Mouse (Mus musculus): ENCODE measurements at regions not wholly inside any gene's neighbourhood (a gene's known extent, or its start where the extent isn't known, plus 50 kb on each side); places are given as distances from the start of the nearest gene placed in this dataset.

DNA sequence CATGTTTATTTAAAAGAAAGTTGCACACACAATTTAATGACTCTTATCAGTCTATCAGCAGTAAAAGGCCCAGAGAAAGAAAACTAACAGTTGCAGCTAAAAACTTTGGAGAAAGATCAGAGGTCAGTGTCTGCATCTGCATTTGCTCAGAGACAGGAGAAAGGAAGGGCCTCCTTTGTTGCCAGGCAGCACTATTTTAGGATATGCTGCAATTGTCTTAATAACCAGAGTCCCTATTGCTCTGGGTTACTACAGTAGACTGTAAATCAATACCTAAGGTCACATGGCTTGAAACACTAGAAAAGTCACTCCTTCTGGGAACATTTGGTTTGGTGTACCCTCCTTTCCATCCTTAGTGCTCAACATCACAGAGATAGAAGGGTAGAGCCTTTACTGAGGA, 175.7 kb downstream of the Hdgfl1 start:
- DNase-seq, result no peak
- Histone ChIP-seq H3K27ac (ENCODE audit: low read depth) (no peak overlapping the region), H3K4me2 (ENCODE audit: low read depth, low read length) (no peak overlapping the region), H3K27me3 (ENCODE audit: insufficient read depth, low read length) (no peaks in the 10 kb centered on the region), H3K9ac (replicated peaks) (no peak overlapping the region), H3K9me3 (ENCODE audit: low read length) (no peaks in the 10 kb centered on the region), H3K4me3 (ENCODE audit: low read depth, low read length) (no peak overlapping the region), H3K4me1 (ENCODE audit: insufficient read depth) (no peaks in the 10 kb centered on the region), H3K36me3 (replicated peaks; ENCODE audit: insufficient read depth, low read length) (no peaks in the 10 kb centered on the region)
- ATAC-seq, result no peak
- no peak for TF ChIP-seq EP300 (IDR thresholded peaks at IDR 0.05; ENCODE audit: low read depth)
- TF ChIP-seq CTCF (IDR thresholded peaks at IDR 0.05; ENCODE audit: low read depth), result no peak

DNA sequence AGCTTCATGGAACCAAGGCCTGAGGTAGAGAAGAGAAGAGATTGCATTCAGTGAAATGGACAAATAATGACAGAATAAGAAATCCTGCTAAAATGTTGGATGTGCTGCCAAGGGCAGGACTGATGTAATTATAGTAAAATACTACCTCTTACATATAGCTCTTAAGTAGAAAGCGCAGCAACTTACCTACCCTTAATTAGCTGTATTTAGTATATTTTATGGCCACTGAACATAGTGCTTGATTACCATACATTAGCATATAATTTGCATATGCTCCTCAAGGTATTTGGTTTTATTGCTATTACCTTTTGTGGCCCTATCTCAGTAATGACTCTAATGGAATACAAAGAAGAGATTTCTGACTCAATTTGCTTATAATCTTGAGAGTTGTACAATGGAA, 176.2 kb downstream of the Hdgfl1 start:
- 91% methylated on average over 1 of the region's 1 CpGs for WGBS (ENCODE audit: insufficient replicate concordance)
- Histone ChIP-seq H3K9me3 (ENCODE audit: low read length) (no peaks in the 10 kb centered on the region), H3K4me2 (ENCODE audit: low read depth, low read length) (no peak overlapping the region), H3K27ac (ENCODE audit: low read depth) (no peak overlapping the region), H3K9ac (replicated peaks) (no peak overlapping the region), H3K4me3 (ENCODE audit: low read depth, low read length) (no peak overlapping the region), H3K36me3 (replicated peaks; ENCODE audit: insufficient read depth, low read length) (no peaks in the 10 kb centered on the region), H3K27me3 (ENCODE audit: insufficient read depth, low read length) (no peaks in the 10 kb centered on the region), H3K4me1 (ENCODE audit: insufficient read depth) (no peaks in the 10 kb centered on the region)
- DNase-seq (no peak), ATAC-seq (no peak)
- no peak for TF ChIP-seq EP300 (IDR thresholded peaks at IDR 0.05; ENCODE audit: low read depth)

DNA sequence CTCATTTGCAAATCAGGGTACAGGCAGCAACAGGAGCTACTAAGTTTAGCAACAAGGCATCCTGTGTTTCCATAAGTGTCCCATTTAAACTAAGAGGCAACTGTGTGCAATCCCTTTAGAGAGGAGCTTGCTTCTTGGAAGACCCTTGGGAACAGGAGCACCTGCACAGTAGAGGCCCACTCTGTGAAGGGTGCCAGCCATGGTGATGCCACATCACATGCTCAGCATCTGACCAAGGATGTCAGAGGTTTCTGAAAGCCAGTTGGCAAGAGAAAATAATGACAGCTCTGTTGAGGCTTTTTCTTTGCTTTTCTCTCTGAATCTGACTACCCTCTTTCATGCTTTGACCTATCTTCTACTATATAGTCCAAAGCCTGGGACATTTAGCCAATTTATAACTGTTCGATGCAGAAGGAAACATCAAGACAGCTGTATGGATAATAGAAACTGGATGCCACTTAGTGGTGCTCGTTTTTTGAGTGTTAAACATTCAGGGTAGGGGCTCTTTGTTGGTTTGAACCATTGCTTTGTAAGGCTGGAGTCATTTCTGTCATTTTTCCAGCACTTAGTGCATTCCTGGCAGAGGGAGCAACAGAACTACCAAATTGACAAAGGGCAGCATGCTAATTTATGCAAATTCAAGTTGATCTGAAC, 193.9 kb downstream of the Hdgfl1 start:
- Histone ChIP-seq H3K36me3 (replicated peaks; ENCODE audit: insufficient read depth, low read length) (no peaks in the 10 kb centered on the region), H3K9ac (replicated peaks) (no peak overlapping the region), H3K4me1 (ENCODE audit: insufficient read depth) (no peaks in the 10 kb centered on the region), H3K4me3 (ENCODE audit: low read depth, low read length) (no peak overlapping the region), H3K4me2 (ENCODE audit: low read depth, low read length) (no peak overlapping the region), H3K27me3 (ENCODE audit: insufficient read depth, low read length) (no peaks in the 10 kb centered on the region), H3K27ac (ENCODE audit: low read depth) (no peak overlapping the region), H3K9me3 (ENCODE audit: low read length) (no peaks in the 10 kb centered on the region)
- no peak for TF ChIP-seq EP300 (IDR thresholded peaks at IDR 0.05; ENCODE audit: low read depth)
- TF ChIP-seq CTCF (IDR thresholded peaks at IDR 0.05; ENCODE audit: low read depth), result no peak
- WGBS (ENCODE audit: insufficient replicate concordance), result 63% methylated on average over 2 of the region's 2 CpGs
- no peak for ATAC-seq
- no peak for DNase-seq

DNA sequence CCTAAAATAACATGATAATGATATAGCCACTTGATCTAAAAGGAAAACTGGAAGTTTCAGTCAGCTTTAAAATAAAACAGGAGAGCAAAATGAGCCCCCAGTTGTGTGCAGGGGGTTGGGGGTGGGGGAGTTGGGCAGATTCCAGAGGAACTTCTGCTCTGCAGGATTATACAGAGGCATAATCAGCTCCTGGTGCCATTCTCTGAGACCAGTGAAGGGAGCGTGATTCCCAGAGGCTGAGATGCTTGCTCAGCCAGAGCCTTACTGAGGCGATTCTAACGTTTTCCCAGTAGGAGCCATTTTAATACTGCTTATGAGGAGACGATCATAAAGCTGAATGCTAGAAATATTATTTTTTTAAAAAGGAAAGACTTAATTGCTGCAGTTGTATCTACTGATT, 200.5 kb downstream of the Hdgfl1 start:
- WGBS (ENCODE audit: insufficient replicate concordance), result 77% methylated on average over 4 of the region's 4 CpGs
- Histone ChIP-seq H3K9me3 (ENCODE audit: low read length) (no peaks in the 10 kb centered on the region), H3K4me1 (ENCODE audit: insufficient read depth) (no peaks in the 10 kb centered on the region), H3K36me3 (replicated peaks; ENCODE audit: insufficient read depth, low read length) (no peaks in the 10 kb centered on the region), H3K4me3 (ENCODE audit: low read depth, low read length) (no peak overlapping the region), H3K9ac (replicated peaks) (no peak overlapping the region), H3K4me2 (ENCODE audit: low read depth, low read length) (no peak overlapping the region), H3K27ac (ENCODE audit: low read depth) (no peak overlapping the region), H3K27me3 (ENCODE audit: insufficient read depth, low read length) (no peaks in the 10 kb centered on the region)
- no peak for ATAC-seq
- TF ChIP-seq EP300 (IDR thresholded peaks at IDR 0.05; ENCODE audit: low read depth) (no peak), CTCF (IDR thresholded peaks at IDR 0.05; ENCODE audit: low read depth) (no peak)
- no peak for DNase-seq

DNA sequence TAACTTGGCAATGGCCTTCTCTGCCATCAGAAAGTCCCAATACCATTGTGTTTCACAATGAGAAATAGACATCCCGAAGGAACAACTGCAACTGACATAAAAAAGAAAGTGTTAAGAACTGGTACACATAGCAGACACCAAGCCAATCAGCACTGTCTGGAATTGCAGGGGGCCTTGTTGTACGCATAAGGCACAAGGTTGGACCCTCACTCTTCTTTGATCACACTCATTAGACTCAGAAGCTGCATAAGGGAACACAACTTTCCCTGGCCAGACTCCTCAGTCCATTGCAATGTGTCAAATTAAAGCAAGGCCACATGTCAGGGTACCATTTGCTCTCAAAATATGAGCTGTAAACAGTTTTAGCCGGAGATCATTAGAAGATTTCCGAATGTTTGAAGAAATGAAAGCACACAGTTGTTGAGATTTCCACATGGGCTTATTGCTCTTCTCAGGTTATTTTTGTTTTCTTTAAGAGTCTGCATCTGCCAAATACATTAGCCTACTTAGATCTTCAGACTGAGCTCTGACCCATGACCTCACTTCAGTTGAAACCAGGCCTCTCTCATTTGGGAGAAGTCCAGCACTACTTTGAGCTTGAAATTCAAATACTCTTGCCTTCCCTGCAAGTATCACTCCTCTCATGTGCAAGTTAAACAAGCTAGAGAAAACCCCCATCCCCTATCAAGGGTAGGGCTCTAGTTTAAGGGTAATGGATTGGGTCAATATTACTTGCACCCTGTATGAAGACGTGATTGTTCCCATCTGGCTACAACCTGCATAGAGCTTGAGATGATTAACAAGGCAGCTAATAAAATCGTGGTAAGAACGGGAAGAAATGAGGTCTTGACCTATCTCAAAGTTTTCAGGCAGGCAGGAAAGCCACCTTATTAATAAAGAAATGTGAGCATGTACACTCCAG, 204.8 kb downstream of the Hdgfl1 start:
- H3K27me3 ChIP-seq (ENCODE audit: insufficient read depth, low read length), result no peaks in the 10 kb centered on the region
- DNase-seq, result no peak

DNA sequence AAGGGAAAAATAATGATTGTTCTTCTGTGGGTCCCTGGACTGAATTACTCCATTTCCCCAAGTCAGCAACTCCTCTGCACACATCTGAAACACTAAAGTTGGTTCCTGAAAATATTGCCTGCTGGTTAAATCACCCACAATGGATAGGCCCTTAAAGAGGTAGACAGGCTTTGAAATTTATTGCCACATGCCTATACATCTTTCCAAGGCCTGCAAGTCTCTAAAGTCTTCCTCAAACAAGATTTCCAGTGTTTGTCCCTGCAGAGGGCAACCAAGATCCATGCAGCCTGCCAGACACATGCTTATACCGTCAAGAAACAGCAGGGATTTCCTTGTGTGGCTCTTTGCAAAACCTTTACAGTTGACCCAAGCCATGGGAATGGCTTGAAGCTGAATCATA, 211.6 kb downstream of the Hdgfl1 start:
- TF ChIP-seq CTCF (IDR thresholded peaks at IDR 0.05; ENCODE audit: low read depth), result peak; percentile 26
- TF ChIP-seq EP300 (IDR thresholded peaks at IDR 0.05; ENCODE audit: low read depth), result no peak
- WGBS (ENCODE audit: insufficient replicate concordance), result 76% methylated on average over 1 of the region's 1 CpGs

More for the DNA sequence above, 204.8 kb downstream of the Hdgfl1 start:
- H3K4me2 ChIP-seq (ENCODE audit: low read depth, low read length), result no peak overlapping the region
- H3K36me3 ChIP-seq (replicated peaks; ENCODE audit: insufficient read depth, low read length), result no peaks in the 10 kb centered on the region
- H3K27ac ChIP-seq (ENCODE audit: low read depth), result no peak overlapping the region
- TF ChIP-seq CTCF (IDR thresholded peaks at IDR 0.05; ENCODE audit: low read depth), result no peak
- no peak for TF ChIP-seq EP300 (IDR thresholded peaks at IDR 0.05; ENCODE audit: low read depth)
- 72% methylated on average over 7 of the region's 7 CpGs for WGBS (ENCODE audit: insufficient replicate concordance)
- no peak for ATAC-seq
- H3K9me3 ChIP-seq (ENCODE audit: low read length), result no peaks in the 10 kb centered on the region
- no peaks in the 10 kb centered on the region for H3K4me1 ChIP-seq (ENCODE audit: insufficient read depth)
- H3K9ac ChIP-seq (replicated peaks), result no peak overlapping the region
- H3K4me3 ChIP-seq (ENCODE audit: low read depth, low read length), result no peak overlapping the region

More for the DNA sequence above, 211.6 kb downstream of the Hdgfl1 start:
- DNase-seq (no peak), ATAC-seq (no peak)
- no peaks in the 10 kb centered on the region for H3K36me3 ChIP-seq (replicated peaks; ENCODE audit: insufficient read depth, low read length)
- no peaks in the 10 kb centered on the region for H3K27me3 ChIP-seq (ENCODE audit: insufficient read depth, low read length)
- H3K27ac ChIP-seq (ENCODE audit: low read depth), result no peak overlapping the region
- no peaks in the 10 kb centered on the region for H3K4me1 ChIP-seq (ENCODE audit: insufficient read depth)
- H3K4me2 ChIP-seq (ENCODE audit: low read depth, low read length), result no peak overlapping the region
- H3K4me3 ChIP-seq (ENCODE audit: low read depth, low read length), result no peak overlapping the region
- no peak overlapping the region for H3K9ac ChIP-seq (replicated peaks)
- no peaks in the 10 kb centered on the region for H3K9me3 ChIP-seq (ENCODE audit: low read length)
